Mouse (Mus musculus) gonadal fat pad, adult 2 months (tissue): ENCODE data around the gene Cmtm4. TPM values are rescaled to one million over a fixed set of nuclear protein-coding genes. Genes with fewer than 3 reads are reported as not detected.

Experiments
- DNase-seq: peaks from one replicate; pipeline ENCODE4 v3.0.0-alpha.2; 2012; ENCODE audit warnings: low read depth
- polyA plus RNA-seq: library from polyadenylated mRNA; depleted of rRNA; stranded (reverse); fragments of >200 nt; gene quantifications from 2 replicates; pipeline ENCODE4 v1.2.3, GENCODE M21; 2012; rRNA removed

The Cmtm4 gene
- polyA plus RNA-seq, result 25.5 and 33.2 TPM in 2 replicates

DNA sequence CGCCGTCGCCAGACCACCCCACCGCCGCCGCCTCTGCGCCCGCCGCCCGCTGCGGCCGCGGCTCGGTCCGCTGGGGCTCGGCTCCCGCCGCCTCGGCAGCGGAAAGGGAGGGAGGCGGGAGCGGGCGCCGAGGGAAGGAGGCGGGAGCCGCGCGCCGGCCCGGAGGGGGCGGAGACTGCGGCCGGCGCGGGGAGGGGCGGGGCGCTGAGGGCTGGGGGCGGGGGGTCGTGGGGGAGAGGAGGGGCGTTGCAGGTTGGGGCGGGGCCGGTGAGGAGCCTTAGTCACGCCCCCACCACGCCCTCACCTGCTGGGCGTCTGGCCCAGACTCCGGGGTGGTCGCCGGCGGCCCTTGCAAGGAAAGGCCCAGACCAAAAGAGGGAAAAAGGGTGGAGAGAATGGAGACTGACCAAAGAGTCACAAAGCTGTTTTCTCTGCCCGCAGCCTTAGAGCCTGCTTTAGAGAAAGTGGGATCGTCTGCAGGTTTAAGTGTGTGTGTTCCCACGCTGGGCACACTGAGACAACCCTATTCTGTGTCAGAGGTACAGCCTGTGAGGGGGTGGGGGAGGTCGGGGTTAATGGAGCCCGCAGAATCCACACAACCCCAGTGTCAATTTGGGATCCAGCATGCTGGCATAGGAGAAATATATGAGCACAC is at the start of gene Cmtm4:
Cmtm4 (minus strand) TSS at position 105 of the 655 bp plus-strand sequence.
- no peak for DNase-seq

GRCm38 (mm10) chr8:104445248-104445647 is 49.6 kb upstream of the Cmtm4 start:
- DNase-seq, result no peak

DNA sequence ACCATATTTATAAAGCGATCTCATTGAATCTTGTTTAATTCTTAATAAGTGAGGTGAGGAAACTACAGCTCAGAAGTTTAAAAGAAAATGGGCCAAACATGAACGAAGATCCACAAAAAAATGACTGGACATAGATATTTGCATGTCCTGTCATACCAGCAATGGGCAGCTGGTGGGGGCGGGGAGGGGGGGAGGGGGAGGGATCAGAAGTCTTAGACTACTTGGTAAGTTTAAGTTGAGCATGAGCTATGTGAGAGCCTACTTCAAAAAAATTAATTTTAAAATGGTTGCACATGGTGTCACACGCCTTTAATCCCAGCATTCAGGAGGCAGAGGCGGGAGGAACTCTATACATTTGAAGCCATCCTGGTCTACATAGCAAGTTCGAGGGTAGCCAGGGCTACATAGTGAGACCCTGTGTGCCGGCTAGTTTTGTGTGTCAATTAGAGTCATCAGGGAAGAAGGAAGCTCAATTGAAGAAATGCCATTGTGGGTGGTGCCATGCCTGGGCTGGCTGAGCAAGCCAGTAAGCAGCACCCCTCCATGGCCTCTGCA is 47.6 kb upstream of the Cmtm4 start:
- no peak for DNase-seq

GRCm38 (mm10) chr8:104442299-104443124 is 46.9 kb upstream of the Cmtm4 start, which contains the start of gene Dync1li2:
TSS of gene Dync1li2 (minus strand) at chr8:104443047.
- no peak for DNase-seq

- no peak for DNase-seq
Measured at GRCm38 (mm10) chr8:104441613-104442012, 46.0 kb upstream of the Cmtm4 start.

- no peak for DNase-seq
Measured at GRCm38 (mm10) chr8:104439461-104439860, 43.9 kb upstream of the Cmtm4 start.

DNA sequence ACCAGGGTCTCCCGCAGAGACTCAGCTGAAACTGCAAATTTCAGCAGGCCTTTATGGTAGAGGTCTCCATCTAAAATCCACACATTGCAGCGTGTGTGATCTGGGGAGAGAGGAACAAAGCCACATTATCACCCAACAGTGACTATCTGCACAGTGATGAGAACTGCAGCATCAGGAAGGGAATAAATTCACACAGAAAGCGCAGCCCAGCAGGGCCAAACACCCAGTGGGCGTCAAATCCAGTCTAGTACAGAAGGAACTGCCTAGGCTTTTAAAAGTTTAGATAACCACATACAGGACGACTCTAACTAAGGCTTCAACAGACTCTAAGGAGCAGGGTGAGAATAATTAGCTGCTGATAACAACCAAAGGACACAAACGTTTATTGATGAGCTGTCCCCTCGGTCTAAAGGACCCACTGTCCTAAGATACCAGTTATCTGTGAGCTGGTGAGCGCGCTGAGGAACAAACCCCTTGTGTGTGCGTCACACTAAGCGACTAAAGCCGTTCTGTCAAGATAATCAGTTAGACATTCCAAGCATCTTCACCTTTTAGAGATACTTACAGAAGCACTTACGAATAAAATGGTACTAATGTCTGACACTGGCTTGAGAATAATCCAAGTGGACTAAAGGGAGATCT is 42.0 kb upstream of the Cmtm4 start:
- DNase-seq, result no peak

GRCm38 (mm10) chr8:104436591-104436990 is 41.0 kb upstream of the Cmtm4 start:
- no peak for DNase-seq

GRCm38 (mm10) chr8:104436038-104436437 is 40.4 kb upstream of the Cmtm4 start:
- DNase-seq, result no peak

DNA sequence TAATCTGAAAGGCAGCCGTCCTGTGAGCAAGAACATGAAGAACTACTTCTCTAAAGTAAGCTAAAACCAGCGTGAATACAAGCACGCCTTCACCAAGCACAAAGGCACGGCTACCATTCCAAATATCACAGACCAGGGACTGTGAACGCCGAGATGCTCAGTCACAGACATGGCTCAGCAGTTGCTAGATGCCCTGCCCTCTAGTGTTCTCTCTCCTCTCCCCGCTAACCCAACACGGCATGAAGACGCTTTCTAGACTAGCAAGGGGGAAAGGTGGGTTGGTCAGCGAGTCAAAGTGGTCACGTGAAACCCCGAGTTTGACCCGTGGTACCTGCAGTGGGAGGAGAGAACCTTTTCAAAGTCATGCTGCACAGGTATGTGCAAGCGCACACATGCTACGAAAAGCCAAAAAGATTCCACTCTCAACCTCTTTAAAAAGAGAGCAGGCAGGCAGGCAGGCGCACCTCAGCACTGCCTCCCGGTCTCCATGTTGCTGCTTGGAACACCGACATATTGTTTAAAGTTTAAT is 39.3 kb upstream of the Cmtm4 start:
- no peak for DNase-seq

- no peak for DNase-seq
Measured at GRCm38 (mm10) chr8:104434275-104434674, 38.7 kb upstream of the Cmtm4 start.

GRCm38 (mm10) chr8:104433191-104433842 is 37.7 kb upstream of the Cmtm4 start:
- DNase-seq, result no peak

- no peak for DNase-seq
Measured at GRCm38 (mm10) chr8:104432656-104433055, 37.0 kb upstream of the Cmtm4 start.

GRCm38 (mm10) chr8:104430230-104430629 is 34.6 kb upstream of the Cmtm4 start:
- DNase-seq, result no peak

GRCm38 (mm10) chr8:104427703-104428102 is 32.1 kb upstream of the Cmtm4 start:
- DNase-seq, result no peak

GRCm38 (mm10) chr8:104422313-104422712 is 26.7 kb upstream of the Cmtm4 start:
- no peak for DNase-seq

- no peak for DNase-seq
Measured at GRCm38 (mm10) chr8:104416022-104416421, 20.4 kb upstream of the Cmtm4 start.

DNA sequence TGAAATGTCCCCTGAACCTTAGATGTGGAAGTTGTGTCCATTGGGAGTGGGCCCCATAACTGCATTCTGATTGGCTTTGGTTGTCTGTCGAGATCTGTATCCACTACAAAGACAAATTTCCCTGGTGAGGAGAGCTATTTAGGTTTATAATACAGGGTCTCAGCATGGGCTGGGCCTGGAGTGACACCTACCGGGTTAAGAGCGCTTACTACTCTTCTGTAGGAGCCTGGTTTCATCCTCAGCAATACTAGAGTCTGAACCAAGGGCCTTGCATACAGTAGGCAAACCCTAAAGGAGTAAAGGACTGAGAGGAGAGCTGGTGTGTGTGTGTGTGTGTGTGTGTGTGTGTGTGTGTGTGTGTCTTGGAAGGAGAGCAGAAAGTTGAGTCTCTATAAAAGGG is 18.6 kb upstream of the Cmtm4 start:
- DNase-seq, result no peak

DNA sequence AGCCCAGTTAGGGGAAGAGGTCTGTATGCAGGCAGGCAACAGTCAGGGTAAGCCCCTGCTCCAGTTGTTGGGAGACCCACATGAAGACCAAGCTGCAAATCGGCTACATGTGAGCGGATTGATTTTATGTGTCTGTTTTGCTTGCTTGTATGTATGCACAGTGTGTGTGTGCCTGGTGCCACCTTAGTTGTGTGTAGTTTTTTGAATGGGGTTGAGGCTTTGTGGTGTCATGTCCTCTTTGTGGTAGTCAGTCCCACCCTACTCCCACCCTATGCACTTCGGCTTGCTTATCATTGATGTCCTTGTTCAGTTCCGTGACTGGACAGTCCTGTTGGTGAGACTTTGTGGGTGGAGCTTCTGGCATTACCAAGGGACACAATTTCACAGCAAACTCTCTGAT is 18.2 kb upstream of the Cmtm4 start:
- DNase-seq, result no peak

- no peak for DNase-seq
Measured at GRCm38 (mm10) chr8:104412805-104413532, 17.4 kb upstream of the Cmtm4 start.

DNA sequence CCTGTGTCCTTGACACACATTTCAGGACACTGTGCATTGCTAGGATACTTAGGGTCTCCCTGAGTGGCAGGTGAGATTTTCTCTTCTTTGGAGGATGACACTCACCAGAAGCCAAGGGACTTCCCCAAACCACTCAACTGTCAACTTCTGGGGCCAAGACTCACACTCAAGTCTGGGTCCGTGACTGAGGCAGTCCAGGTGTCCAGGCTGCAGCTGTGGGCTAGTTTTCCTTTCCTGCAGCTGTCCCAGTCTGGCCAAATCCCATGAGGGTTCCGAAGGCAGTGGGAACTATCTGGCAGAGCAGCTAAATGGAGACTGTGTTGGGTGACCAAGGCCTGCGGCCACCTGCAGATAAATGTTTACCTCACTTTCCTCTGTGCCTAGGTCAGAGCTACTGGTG is 16.4 kb upstream of the Cmtm4 start:
- no peak for DNase-seq
